Mouse (Mus musculus) liver, embryonic 12.5 days (tissue): Measurements from ENCODE around the gene Zfp423. TPM values are rescaled to one million over a fixed set of nuclear protein-coding genes. Genes with fewer than 3 reads are reported as not detected.

Experiments used
- ATAC-seq: fragments of 200-750 bp; cut with Nextera tagmentation; 2 replicates; pipeline ENCODE4 v1.8.0; 2017; ENCODE audit warnings: moderate number of reproducible peaks, mild to moderate bottlenecking, moderate library complexity
- H3K27ac ChIP-seq: fragments of 300-500 bp; sonication (generic); 2 replicates; pipeline ENCODE4 v1.5.1; 2016; ENCODE audit warnings: mild to moderate bottlenecking
- H3K27me3 ChIP-seq: fragments of 300-500 bp; sonication (generic); replicated peaks from 2 replicates; pipeline ENCODE4 v1.6.1; 2016; ENCODE audit warnings: mild to moderate bottlenecking, moderate library complexity
- H3K36me3 ChIP-seq: fragments of 300-500 bp; sonication (generic); 2 replicates; pipeline ENCODE4 v1.6.1; 2016; ENCODE audit warnings: mild to moderate bottlenecking, moderate library complexity
- H3K4me1 ChIP-seq: fragments of 300-500 bp; sonication (generic); 2 replicates; pipeline ENCODE4 v1.6.1; 2016
- H3K4me2 ChIP-seq: fragments of 300-500 bp; sonication (generic); 2 replicates; pipeline ENCODE4 v1.6.1; 2016; ENCODE audit warnings: mild to moderate bottlenecking, moderate library complexity
- H3K4me3 ChIP-seq: fragments of 300-500 bp; sonication (generic); 2 replicates; pipeline ENCODE4 v1.5.1; 2016; ENCODE audit warnings: mild to moderate bottlenecking, moderate library complexity
- H3K9ac ChIP-seq: fragments of 300-500 bp; sonication (generic); 2 replicates; pipeline ENCODE4 v1.6.1; 2016; ENCODE audit warnings: mild to moderate bottlenecking, moderate library complexity
- H3K9me3 ChIP-seq: fragments of 300-500 bp; sonication (generic); replicated peaks from 2 replicates; pipeline ENCODE4 v1.6.1; 2016; ENCODE audit warnings: mild to moderate bottlenecking, moderate library complexity
- WGBS: fragments of 180-500 bp; shearing (Covaris S2); methylation state at CpG from one replicate; pipeline ENCODE4 v1.1.7; 2016; ENCODE audit not compliant: insufficient replicate concordance; 5-methylcytosine and 5-hydroxymethylcytosine counted together
- polyA plus RNA-seq: library from polyadenylated mRNA; unstranded; fragments of >200 nt; fragmentation: Nextera tagmentation; extraction: Ambion mirVana; gene quantifications from 2 replicates; pipeline ENCODE4 v1.2.1, GENCODE M21; 2016

Gene Zfp423
- polyA plus RNA-seq, 1 experiment from 2014 or later, result 2.5 TPM

DNA sequence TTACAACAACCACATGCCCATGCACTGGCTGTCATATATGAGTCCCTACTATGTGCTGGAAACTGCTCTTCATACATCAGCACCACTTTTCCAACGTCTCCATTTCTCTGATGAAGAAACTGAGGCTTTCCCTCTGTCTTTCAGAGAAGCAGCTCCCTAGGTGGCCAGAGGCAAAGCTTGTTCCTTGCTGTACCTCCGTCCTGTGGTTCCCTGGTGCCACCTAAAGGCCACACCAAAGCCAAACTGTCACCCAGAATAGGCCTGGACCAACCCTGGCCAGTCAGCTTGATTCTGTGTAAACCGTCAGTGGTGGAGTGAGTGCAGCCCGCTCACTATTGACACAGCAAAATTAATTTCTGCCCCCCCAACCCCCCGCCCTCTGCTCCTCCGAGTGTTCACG is 285.2 kb downstream of the Zfp423 start:
- Histone ChIP-seq H3K4me2 (no peak overlapping the region), H3K36me3 (no peaks in the 10 kb centered on the region), H3K4me3 (no peak overlapping the region), H3K9me3 (no peaks in the 10 kb centered on the region), H3K27ac (no peak overlapping the region), H3K9ac (no peak overlapping the region), H3K27me3 (no peaks in the 10 kb centered on the region), H3K4me1 (no peaks in the 10 kb centered on the region)
- WGBS, result 54% methylated on average over 7 of the region's 7 CpGs
- ATAC-seq, result no peak

DNA sequence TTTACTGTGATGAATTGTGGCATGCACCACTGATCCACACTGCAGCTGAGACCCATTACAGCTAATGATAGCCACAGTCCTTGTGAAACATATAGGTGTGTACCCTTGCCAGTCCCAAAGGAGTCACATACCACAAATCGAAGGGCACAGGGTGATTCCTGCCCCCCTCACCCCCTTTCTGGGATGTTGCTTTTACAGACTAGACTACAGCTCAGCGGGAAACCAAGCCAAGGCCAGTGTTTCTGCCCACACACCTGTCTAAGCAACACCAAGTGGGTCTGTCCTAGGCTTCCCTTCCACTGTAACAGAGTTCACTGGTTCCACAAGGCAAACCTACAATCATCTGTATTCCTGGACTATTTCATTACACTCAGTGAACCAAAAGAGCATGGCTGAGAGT is 287.2 kb downstream of the Zfp423 start:
- 72% methylated on average over 2 of the region's 2 CpGs for WGBS
- H3K27ac ChIP-seq, result no peak overlapping the region
- no peak for ATAC-seq

DNA sequence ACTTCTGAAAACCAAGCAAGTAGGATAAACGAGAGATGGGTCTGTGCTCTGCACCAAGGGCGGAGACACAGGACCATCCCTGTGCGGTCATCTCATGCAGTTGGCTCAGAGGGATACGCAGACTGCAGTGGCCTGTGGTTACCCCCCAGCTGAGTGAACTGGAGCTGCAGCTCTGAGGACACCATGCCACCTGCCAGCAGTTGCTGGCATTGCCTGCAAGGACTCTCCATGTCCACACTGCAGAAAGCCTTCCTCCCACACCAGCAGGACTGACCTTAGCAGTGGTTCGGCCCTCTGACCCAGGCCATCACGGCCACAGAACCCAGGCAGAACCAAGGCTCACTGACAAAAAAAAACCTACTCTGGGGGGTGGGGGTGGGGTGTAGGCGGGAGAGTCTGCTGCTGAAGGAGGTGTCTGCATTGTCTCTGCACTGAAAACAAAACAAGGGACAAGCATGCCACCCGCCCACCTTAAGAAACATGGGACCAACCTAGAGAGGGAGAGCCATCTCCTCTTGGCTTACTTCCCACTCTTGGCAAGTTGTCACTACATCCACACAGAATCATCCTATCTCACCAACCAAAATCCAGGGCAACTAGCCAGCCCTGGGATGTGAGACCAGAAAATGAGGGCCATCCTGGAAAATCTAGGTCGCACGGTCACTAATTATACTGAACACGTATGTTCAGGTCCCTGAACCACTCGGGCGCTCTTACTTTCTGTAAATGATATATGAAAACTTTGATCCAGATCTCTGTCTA is 288.0 kb downstream of the Zfp423 start:
- Histone ChIP-seq H3K9me3 (no peaks in the 10 kb centered on the region), H3K4me3 (no peak overlapping the region), H3K4me1 (no peaks in the 10 kb centered on the region), H3K4me2 (no peak overlapping the region), H3K9ac (no peak overlapping the region), H3K36me3 (no peaks in the 10 kb centered on the region), H3K27ac (no peak overlapping the region), H3K27me3 (no peaks in the 10 kb centered on the region)
- 78% methylated on average over 13 of the region's 13 CpGs for WGBS
- no peak for ATAC-seq

More for the DNA sequence above, 287.2 kb downstream of the Zfp423 start:
- Histone ChIP-seq H3K9me3 (no peaks in the 10 kb centered on the region), H3K9ac (no peak overlapping the region), H3K36me3 (no peaks in the 10 kb centered on the region), H3K4me1 (no peaks in the 10 kb centered on the region), H3K4me3 (no peak overlapping the region), H3K4me2 (no peak overlapping the region), H3K27me3 (no peaks in the 10 kb centered on the region)

DNA sequence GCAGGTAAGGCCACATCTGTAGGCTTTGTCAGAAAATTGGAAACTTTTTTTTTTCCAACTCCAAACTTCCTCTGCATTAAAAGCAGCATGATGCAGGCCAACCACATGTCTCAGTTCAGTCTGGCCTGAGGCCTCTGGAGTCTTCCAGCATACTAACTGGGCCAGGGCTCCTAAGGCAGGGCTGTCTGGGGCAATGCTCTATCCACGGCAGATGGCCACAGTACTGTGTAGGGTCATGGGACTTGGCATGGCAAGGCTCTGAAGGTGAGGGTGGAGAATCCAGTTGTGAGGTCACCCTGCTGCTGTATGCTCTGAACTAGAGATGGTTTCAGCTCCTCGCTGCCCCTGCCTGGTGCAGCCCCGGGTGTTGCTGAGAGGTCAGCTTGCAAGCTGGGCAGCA is 289.2 kb downstream of the Zfp423 start:
- H3K4me2 ChIP-seq, result no peak overlapping the region
- no peak for ATAC-seq
- 66% methylated on average over 3 of the region's 3 CpGs for WGBS
- H3K36me3 ChIP-seq, result no peaks in the 10 kb centered on the region
- H3K9me3 ChIP-seq, result no peaks in the 10 kb centered on the region
- H3K27me3 ChIP-seq, result peaks cover 5% of the 10 kb centered on the region; the same call in 1 of the 2 replicates
- H3K4me1 ChIP-seq, result no peaks in the 10 kb centered on the region
- H3K4me3 ChIP-seq, result no peak overlapping the region
- H3K9ac ChIP-seq, result no peak overlapping the region
- no peak overlapping the region for H3K27ac ChIP-seq

DNA sequence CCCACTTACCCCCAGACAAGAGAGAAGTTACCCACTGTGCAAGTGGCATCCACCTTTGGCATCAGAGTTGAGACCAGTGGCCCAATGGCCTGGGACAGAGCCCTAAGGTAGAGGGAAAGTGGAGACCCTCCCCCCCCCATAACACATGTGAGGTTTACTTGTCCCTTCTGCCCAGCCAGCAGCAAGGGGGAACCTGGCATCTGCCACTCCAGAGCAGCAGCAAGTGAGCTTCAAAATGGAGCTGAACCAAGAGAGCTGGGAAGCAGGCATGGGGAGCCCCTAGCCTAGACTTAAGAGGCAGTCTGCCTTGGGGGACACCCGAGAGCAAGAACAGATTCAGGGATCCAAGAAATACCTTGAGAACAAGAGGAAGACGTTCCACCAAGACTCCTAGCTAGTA is 290.7 kb downstream of the Zfp423 start:
- H3K27me3 ChIP-seq, result peaks cover 16% of the 10 kb centered on the region
- no peak overlapping the region for H3K4me3 ChIP-seq
- no peaks in the 10 kb centered on the region for H3K9me3 ChIP-seq
- H3K36me3 ChIP-seq, result no peaks in the 10 kb centered on the region
- no peaks in the 10 kb centered on the region for H3K4me1 ChIP-seq
- H3K4me2 ChIP-seq, result no peak overlapping the region
- no peak overlapping the region for H3K9ac ChIP-seq
- no peak overlapping the region for H3K27ac ChIP-seq
- 67% methylated on average over 2 of the region's 2 CpGs for WGBS
- no peak for ATAC-seq

DNA sequence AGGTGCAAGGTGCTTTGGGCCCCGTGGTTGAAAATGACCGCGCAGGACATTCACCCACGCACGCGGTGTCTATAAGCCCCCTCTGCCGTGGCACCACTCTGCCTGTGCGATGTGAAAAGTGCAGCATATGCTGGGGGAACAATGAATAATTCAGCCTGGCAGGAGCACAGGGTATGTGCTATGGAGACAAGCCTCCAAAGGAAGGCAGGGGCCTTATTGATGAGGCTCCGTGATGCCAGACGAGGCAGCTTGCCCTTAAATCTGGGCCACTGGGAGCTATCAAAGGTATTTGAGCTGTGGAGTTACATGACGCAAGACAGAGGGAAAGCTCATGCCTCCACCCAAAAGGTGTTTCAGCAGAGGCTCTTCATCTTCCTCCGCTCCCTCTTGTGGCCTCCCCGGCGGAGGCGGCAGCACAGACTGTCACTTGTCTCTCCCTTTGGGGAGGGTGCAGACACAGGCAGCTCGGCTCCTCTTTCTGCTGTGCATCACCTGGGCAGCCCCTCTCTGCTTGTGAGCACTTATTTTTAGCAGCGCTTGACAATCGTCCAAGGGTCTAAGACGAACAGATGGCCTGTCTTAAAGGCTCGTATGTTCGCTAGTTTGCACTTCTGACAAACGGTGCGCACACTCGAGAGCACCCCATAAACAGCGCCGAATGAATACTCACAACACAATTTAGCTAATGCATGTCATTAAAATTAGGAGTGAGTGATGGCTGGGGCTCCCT is 291.3 kb downstream of the Zfp423 start:
- Histone ChIP-seq H3K36me3 (no peaks in the 10 kb centered on the region), H3K4me1 (peaks cover 2% of the 10 kb centered on the region), H3K4me2 (no peak overlapping the region), H3K9me3 (no peaks in the 10 kb centered on the region), H3K4me3 (no peak overlapping the region), H3K9ac (no peak overlapping the region), H3K27me3 (peaks cover 22% of the 10 kb centered on the region), H3K27ac (no peak overlapping the region)
- ATAC-seq, result no peak
- 79% methylated on average over 26 of the region's 26 CpGs for WGBS

DNA sequence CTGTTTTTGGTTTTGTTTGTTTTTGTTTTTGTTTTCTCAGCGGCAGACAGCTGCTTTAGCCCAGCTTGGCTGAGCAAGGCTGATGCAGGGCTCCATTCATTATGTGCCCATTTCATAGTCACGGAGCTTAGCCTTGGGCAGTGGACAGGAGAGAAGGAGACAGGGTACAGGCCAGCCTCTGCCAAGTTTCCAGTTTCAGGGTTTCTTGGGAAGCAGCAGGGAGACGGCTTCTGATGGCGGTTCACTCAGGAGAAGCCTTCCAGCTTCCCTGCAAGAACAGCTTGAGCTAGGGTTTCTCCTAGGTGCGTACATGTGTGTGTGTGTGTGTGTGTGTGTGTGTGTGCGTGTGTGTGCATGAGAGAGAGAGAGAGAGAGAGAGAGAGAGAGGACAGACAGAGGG is 292.1 kb downstream of the Zfp423 start:
- no peak for ATAC-seq
- H3K27me3 ChIP-seq, result peaks cover 30% of the 10 kb centered on the region
- H3K9ac ChIP-seq, result no peak overlapping the region
- H3K36me3 ChIP-seq, result no peaks in the 10 kb centered on the region
- H3K4me2 ChIP-seq, result no peak overlapping the region
- no peak overlapping the region for H3K27ac ChIP-seq
- H3K9me3 ChIP-seq, result no peaks in the 10 kb centered on the region
- WGBS, result 75% methylated on average over 6 of the region's 6 CpGs
- no peak overlapping the region for H3K4me3 ChIP-seq
- peaks cover 8% of the 10 kb centered on the region for H3K4me1 ChIP-seq

DNA sequence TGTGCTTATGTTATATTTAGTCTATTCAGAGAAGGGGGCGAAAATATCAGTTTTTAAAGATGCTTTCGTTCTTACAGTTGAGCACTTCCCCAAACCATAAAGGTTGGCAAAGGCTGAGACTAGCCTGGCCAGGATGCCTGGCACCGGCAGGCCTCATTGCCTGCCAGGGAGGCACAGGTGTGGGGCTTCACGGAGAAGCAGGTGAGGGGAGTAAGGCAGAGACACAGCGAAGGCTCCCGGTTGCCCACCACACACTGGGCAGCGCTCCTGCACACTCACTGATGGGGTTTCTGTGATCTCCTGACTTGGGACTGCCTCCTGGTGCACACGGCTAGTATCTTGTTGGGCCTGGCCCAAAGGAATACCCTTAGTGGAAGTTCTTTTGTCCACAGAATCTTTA is 294.1 kb downstream of the Zfp423 start:
- no peak overlapping the region for H3K27ac ChIP-seq
- H3K4me2 ChIP-seq, result no peak overlapping the region
- WGBS, result 63% methylated on average over 8 of the region's 8 CpGs
- H3K27me3 ChIP-seq, result peaks cover 48% of the 10 kb centered on the region
- no peaks in the 10 kb centered on the region for H3K9me3 ChIP-seq
- no peaks in the 10 kb centered on the region for H3K36me3 ChIP-seq
- no peak overlapping the region for H3K9ac ChIP-seq
- H3K4me1 ChIP-seq, result peaks cover 21% of the 10 kb centered on the region
- H3K4me3 ChIP-seq, result no peak overlapping the region
- ATAC-seq, result no peak

DNA sequence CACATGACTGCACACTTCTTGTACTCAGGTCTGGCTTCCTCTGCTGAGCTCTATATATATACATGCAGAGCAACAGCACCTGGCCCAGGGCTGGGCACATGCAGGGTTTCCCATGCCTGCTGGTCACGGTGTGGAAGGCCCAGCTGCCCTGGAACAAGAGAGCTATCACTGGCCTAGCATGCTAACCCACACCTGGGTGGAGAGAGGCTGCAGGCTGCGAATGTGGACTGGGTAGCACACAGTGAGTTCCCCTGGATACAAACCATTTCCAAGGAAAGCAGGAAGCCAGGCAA is 295.2 kb downstream of the Zfp423 start:
- Histone ChIP-seq H3K27me3 (peaks cover 60% of the 10 kb centered on the region), H3K9me3 (no peaks in the 10 kb centered on the region), H3K4me3 (no peak overlapping the region), H3K4me1 (peaks cover 25% of the 10 kb centered on the region), H3K4me2 (no peak overlapping the region), H3K36me3 (no peaks in the 10 kb centered on the region), H3K27ac (no peak overlapping the region), H3K9ac (no peak overlapping the region)
- 76% methylated on average over 2 of the region's 2 CpGs for WGBS
- no peak for ATAC-seq

DNA sequence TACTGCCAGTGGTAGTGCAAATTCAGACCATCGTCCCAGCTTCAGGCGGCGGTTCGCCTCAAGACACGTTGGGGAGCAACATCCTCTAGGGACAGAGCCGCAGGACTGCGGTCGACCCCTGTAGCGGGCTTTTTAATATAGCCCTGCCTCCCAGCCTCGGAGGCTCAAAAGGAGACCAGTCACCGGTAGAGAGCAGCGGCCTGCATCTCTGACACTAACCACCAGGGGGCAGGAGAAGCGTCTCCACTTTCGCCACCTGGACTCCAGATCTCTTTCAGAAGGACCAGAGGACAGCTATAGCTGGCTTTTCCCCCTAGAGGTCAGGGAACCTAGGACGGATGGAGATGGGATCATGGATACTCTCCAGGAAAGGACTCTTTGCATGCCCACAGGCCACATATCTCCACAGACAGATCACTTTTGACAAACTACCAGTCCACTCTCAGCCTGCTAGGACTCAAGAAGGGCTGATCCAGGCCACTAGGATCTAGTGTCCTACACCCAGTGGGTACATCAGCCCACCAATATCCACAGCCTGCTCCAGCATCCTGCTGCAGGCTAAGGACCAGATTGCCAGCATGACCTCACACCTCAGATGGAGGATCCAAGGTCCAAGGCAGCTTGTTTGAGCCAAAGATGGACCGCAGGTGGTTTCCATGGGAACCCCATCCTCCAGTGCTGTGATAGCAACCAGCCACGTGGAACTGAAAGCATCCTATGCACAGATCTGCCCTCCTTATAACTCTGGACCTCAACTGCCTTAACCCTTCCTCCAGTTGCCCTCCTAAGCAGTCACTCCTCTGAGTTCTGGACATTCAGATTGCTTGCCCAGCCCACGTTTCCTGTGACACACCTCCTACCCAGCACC is 295.8 kb downstream of the Zfp423 start:
- Histone ChIP-seq H3K4me1 (peaks cover 25% of the 10 kb centered on the region), H3K27me3 (peaks cover 66% of the 10 kb centered on the region), H3K9ac (no peak overlapping the region), H3K4me3 (peak overlapping the region; percentile 12), H3K4me2 (peak overlapping the region; percentile 47), H3K36me3 (no peaks in the 10 kb centered on the region), H3K27ac (no peak overlapping the region), H3K9me3 (no peaks in the 10 kb centered on the region)
- 11% methylated on average over 18 of the region's 18 CpGs for WGBS
- ATAC-seq, result no peak

DNA sequence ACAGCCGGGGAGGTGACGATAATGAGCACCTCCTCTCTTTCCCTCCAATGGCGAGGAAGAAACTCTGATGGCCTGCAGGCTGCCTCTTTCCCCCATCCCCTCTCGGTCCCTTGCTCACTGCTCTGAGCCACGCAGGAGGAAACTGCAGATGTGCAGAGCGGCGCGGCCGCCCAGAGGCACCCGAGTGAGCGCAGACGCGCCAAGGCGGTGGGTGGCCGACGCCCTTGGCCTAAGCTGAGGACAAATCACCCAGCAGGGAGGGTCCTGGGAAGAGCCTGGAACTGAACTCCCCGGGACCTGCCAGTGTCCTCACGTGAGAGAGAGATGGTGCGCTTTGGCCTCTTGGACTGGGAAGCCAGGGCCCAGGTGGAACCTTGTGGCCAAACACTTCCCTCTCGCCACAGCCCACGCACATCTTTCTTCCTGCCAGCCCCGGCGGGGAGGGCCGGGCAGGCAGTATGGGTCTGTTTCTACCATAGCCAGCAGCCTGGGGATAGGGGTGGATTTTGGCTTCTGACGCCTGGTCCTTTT is 296.5 kb downstream of the Zfp423 start:
- peak overlapping the region; percentile 12 for H3K4me3 ChIP-seq
- peaks cover 25% of the 10 kb centered on the region for H3K4me1 ChIP-seq
- no peak overlapping the region for H3K9ac ChIP-seq
- H3K27me3 ChIP-seq, result peaks cover 70% of the 10 kb centered on the region
- H3K27ac ChIP-seq, result no peak overlapping the region
- no peaks in the 10 kb centered on the region for H3K36me3 ChIP-seq
- peak overlapping the region; percentile 47 for H3K4me2 ChIP-seq
- H3K9me3 ChIP-seq, result no peaks in the 10 kb centered on the region
- WGBS, result 6% methylated on average over 25 of the region's 25 CpGs
- 0 out of 2 replicates have a peak, but pooled peaks have one; percentile 26 for ATAC-seq
